Mouse (Mus musculus) kidney, postnatal 4 days (tissue): ENCODE measurements around the gene Fam178b.
"Not testable (repeated sequence)": the region's sequence is repeated elsewhere in the genome, so short reads cannot be mapped to it uniquely, and the experiment has no call there.

ENCODE experiments used
- DNase-seq, 2 experiments: peaks; one replicate each; pipeline ENCODE4 v3.0.0; 2021; ENCODE audit warnings: mixed read lengths in 2 of 2

The Fam178b gene

GRCm38 (mm10) chr1:36671260-36671659 is 11.7 kb downstream of the Fam178b start:
- DNase-seq, result no peak

- no peak for DNase-seq
Observed at GRCm38 (mm10) chr1:36670256-36670655, 12.7 kb downstream of the Fam178b start.

GRCm38 (mm10) chr1:36668007-36668406 is 15.0 kb downstream of the Fam178b start:
- not testable (repeated sequence) for DNase-seq

GRCm38 (mm10) chr1:36665934-36666333 is 17.0 kb downstream of the Fam178b start:
- no peak for DNase-seq

GRCm38 (mm10) chr1:36665165-36665723 is 17.7 kb downstream of the Fam178b start:
- DNase-seq, result peak; percentile 54 to 72

GRCm38 (mm10) chr1:36664457-36664856 is 18.5 kb downstream of the Fam178b start:
- peak in 1 of 2 experiments; percentile 47 for DNase-seq

- no peak for DNase-seq
Observed at GRCm38 (mm10) chr1:36658621-36659399, 24.2 kb downstream of the Fam178b start.

- DNase-seq, result no peak
Observed at GRCm38 (mm10) chr1:36657658-36658415, 25.1 kb downstream of the Fam178b start.

- DNase-seq, result no peak
Observed at GRCm38 (mm10) chr1:36656233-36656632, 26.8 kb downstream of the Fam178b start.

- no peak for DNase-seq
Observed at GRCm38 (mm10) chr1:36655039-36655438, 27.9 kb downstream of the Fam178b start.

GRCm38 (mm10) chr1:36647631-36648030 is 35.4 kb downstream of the Fam178b start:
- peak; percentile 26 to 51 for DNase-seq

GRCm38 (mm10) chr1:36646285-36646684 is 36.7 kb downstream of the Fam178b start:
- DNase-seq, result no peak

GRCm38 (mm10) chr1:36644615-36645007 is 38.4 kb downstream of the Fam178b start:
- DNase-seq, result no peak

- DNase-seq, result no peak
Observed at GRCm38 (mm10) chr1:36643957-36644614, 38.9 kb downstream of the Fam178b start.

- no peak for DNase-seq
Observed at GRCm38 (mm10) chr1:36635826-36636485, 47.0 kb downstream of the Fam178b start.

GRCm38 (mm10) chr1:36634940-36635339 is 48.0 kb downstream of the Fam178b start:
- peak; percentile 83 to 87 for DNase-seq

- no peak for DNase-seq
Observed at GRCm38 (mm10) chr1:36633920-36634319, 49.1 kb downstream of the Fam178b start.

GRCm38 (mm10) chr1:36632846-36633245 is 50.1 kb downstream of the Fam178b start:
- no peak for DNase-seq

GRCm38 (mm10) chr1:36632090-36632489 is 50.9 kb downstream of the Fam178b start:
- no peak for DNase-seq

- no peak for DNase-seq
Observed at GRCm38 (mm10) chr1:36631391-36631790, 51.6 kb downstream of the Fam178b start.

GRCm38 (mm10) chr1:36630053-36630739 is 52.8 kb downstream of the Fam178b start:
- DNase-seq, result no peak

GRCm38 (mm10) chr1:36628585-36628984 is 54.4 kb downstream of the Fam178b start:
- DNase-seq, result no peak
